Mouse (Mus musculus) liver, embryonic 14.5 days (tissue): ENCODE results near the gene Nubpl. TPM values are rescaled to one million over a fixed set of nuclear protein-coding genes. Genes with fewer than 3 reads are reported as not detected.

Experiments
- ATAC-seq: fragments of 200-750 bp; cut with Nextera tagmentation; 2 replicates; pipeline ENCODE4 v1.8.0; 2017; ENCODE audit warnings: moderate number of reproducible peaks, mild to moderate bottlenecking, moderate library complexity; ENCODE audit not compliant: insufficient read depth
- DNase-seq, 3 experiments: peaks; one replicate each; pipeline ENCODE4 v3.0.0-alpha.2; 2012 to 2013; ENCODE audit warnings: low read depth in 3 of 3, low spot score in 3 of 3
- H3K27ac ChIP-seq: fragments of 300-500 bp; sonication (generic); 2 replicates; pipeline ENCODE4 v1.5.1; 2014; ENCODE audit warnings: moderate library complexity, mild to moderate bottlenecking, control low read depth, inconsistent platforms
- H3K27me3 ChIP-seq: fragments of 300-500 bp; sonication (generic); 2 replicates; pipeline ENCODE4 v1.6.1; 2014; ENCODE audit warnings: mild to moderate bottlenecking, low read length, moderate library complexity; ENCODE audit not compliant: control insufficient read depth, insufficient read depth
- H3K36me3 ChIP-seq: fragments of 300-500 bp; sonication (generic); replicated peaks from 2 replicates; pipeline ENCODE4 v1.6.1; 2014; ENCODE audit warnings: low read depth; ENCODE audit not compliant: control insufficient read depth, insufficient read depth
- H3K4me1 ChIP-seq, 2 experiments: fragments of 200-500 bp in 1 of 2; fragments of 300-500 bp in 1 of 2; sonication (generic) in 1 of 2; replicated peaks; 2 replicates each; pipeline ENCODE4 v1.6.1; 2012 to 2014; ENCODE audit warnings: antibody characterized with exemption in 1 of 2, inconsistent platforms in 1 of 2, low read length in 1 of 2; ENCODE audit not compliant: control insufficient read depth in 2 of 2, insufficient read depth in 2 of 2
- H3K4me2 ChIP-seq: fragments of 300-500 bp; sonication (generic); 2 replicates; pipeline ENCODE4 v1.6.1; 2014; ENCODE audit warnings: low read depth, mild to moderate bottlenecking, control low read depth, moderate library complexity
- H3K4me3 ChIP-seq, 2 experiments: fragments of 200-500 bp in 1 of 2; fragments of 300-500 bp in 1 of 2; sonication (generic) in 1 of 2; 2 replicates each; pipeline ENCODE4 v1.5.1; 2012 to 2014; ENCODE audit warnings: low read depth in 2 of 2, low read length in 2 of 2, mild to moderate bottlenecking in 2 of 2, control low read depth in 1 of 2, inconsistent platforms in 1 of 2, moderate library complexity in 1 of 2; ENCODE audit not compliant: insufficient read depth in 1 of 2
- H3K9ac ChIP-seq: fragments of 300-500 bp; sonication (generic); replicated peaks from 2 replicates; pipeline ENCODE4 v1.6.1; 2014; ENCODE audit warnings: mild to moderate bottlenecking, control low read depth, moderate library complexity
- H3K9me3 ChIP-seq: fragments of 300-500 bp; sonication (generic); 2 replicates; pipeline ENCODE4 v1.6.1; 2016; ENCODE audit warnings: low read length, mixed read lengths; ENCODE audit not compliant: control insufficient read depth
- CTCF ChIP-seq: IDR thresholded peaks from 2 replicates; pipeline ENCODE4 v1.5.1; 2016; ENCODE audit warnings: antibody characterized with exemption, low read depth, control low read depth
- EP300 ChIP-seq: IDR thresholded peaks from 2 replicates; pipeline ENCODE4 v1.6.1; 2016; ENCODE audit warnings: antibody characterized with exemption, low read depth
- WGBS: fragments of 180-500 bp; shearing (Covaris S2); extraction: QIAGEN DNeasy Blood & Tissue Kit; methylation state at CpG from one replicate; pipeline ENCODE4 v1.1.7; 2014; ENCODE audit not compliant: insufficient replicate concordance; 5-methylcytosine and 5-hydroxymethylcytosine counted together
- polyA plus RNA-seq, 2 experiments: library from polyadenylated mRNA; depleted of rRNA in 1 of 2; stranded (reverse) in 1 of 2; unstranded in 1 of 2; fragments of >200 nt; fragmentation: Nextera tagmentation in 1 of 2; extraction: Ambion mirVana in 1 of 2; gene quantifications; 2 replicates each; pipeline versions ENCODE4 v1.2.1 to v1.2.3; 2012 to 2014

The Nubpl gene
- polyA plus RNA-seq, 2 experiments, result 1.9 to 5.0 TPM

- Histone ChIP-seq H3K4me1 (no peaks in the 10 kb centered on the region), H3K9me3 (no peaks in the 10 kb centered on the region), H3K27me3 (no peaks in the 10 kb centered on the region), H3K4me2 (no peak overlapping the region), H3K36me3 (no peaks in the 10 kb centered on the region), H3K27ac (no peak overlapping the region), H3K9ac (no peak overlapping the region), H3K4me3 (no peak overlapping the region)
- no peak for ATAC-seq
- no peak for TF ChIP-seq EP300
- TF ChIP-seq CTCF, result no peak
- DNase-seq, result no peak
- WGBS, result 69% methylated on average over 7 of the region's 7 CpGs
Measured at GRCm38 (mm10) chr12:52308628-52309027, 211.1 kb downstream of the Nubpl start.

- Histone ChIP-seq H3K36me3 (no peaks in the 10 kb centered on the region), H3K4me1 (no peaks in the 10 kb centered on the region), H3K9ac (no peak overlapping the region), H3K9me3 (no peaks in the 10 kb centered on the region), H3K27me3 (no peaks in the 10 kb centered on the region), H3K27ac (no peak overlapping the region), H3K4me2 (no peak overlapping the region), H3K4me3 (no peak overlapping the region)
- DNase-seq, result no peak
- TF ChIP-seq CTCF (no peak), EP300 (no peak)
- ATAC-seq, result no peak
- WGBS, result 48% methylated on average over 3 of the region's 3 CpGs
Measured at GRCm38 (mm10) chr12:52314818-52315217, 217.3 kb downstream of the Nubpl start.

GRCm38 (mm10) chr12:52317635-52318034, 220.1 kb downstream of the Nubpl start:
- H3K4me1 ChIP-seq, result no peaks in the 10 kb centered on the region
- 57% methylated on average over 6 of the region's 6 CpGs for WGBS
- ATAC-seq, result no peak
- no peak overlapping the region for H3K4me2 ChIP-seq
- H3K27me3 ChIP-seq, result no peaks in the 10 kb centered on the region
- no peaks in the 10 kb centered on the region for H3K36me3 ChIP-seq
- H3K9me3 ChIP-seq, result no peaks in the 10 kb centered on the region
- no peak for DNase-seq
- no peak overlapping the region for H3K9ac ChIP-seq
- no peak overlapping the region for H3K27ac ChIP-seq
- no peak overlapping the region for H3K4me3 ChIP-seq
- TF ChIP-seq CTCF (no peak), EP300 (no peak)

GRCm38 (mm10) chr12:52318426-52318825, 220.9 kb downstream of the Nubpl start:
- ATAC-seq, result no peak

GRCm38 (mm10) chr12:52319156-52319555, 221.6 kb downstream of the Nubpl start:
- Histone ChIP-seq H3K4me1 (no peaks in the 10 kb centered on the region), H3K36me3 (no peaks in the 10 kb centered on the region), H3K4me2 (no peak overlapping the region), H3K27ac (no peak overlapping the region), H3K27me3 (no peaks in the 10 kb centered on the region), H3K4me3 (no peak overlapping the region), H3K9me3 (no peaks in the 10 kb centered on the region), H3K9ac (no peak overlapping the region)
- 66% methylated on average over 6 of the region's 6 CpGs for WGBS
- ATAC-seq (no peak), DNase-seq (no peak)
- TF ChIP-seq CTCF, result no peak

More at GRCm38 (mm10) chr12:52318426-52318825, 220.9 kb downstream of the Nubpl start:
- H3K36me3 ChIP-seq, result no peaks in the 10 kb centered on the region
- TF ChIP-seq EP300, result no peak
- no peak for TF ChIP-seq CTCF
- DNase-seq, result no peak
- H3K27me3 ChIP-seq, result no peaks in the 10 kb centered on the region
- H3K27ac ChIP-seq, result no peak overlapping the region
- H3K4me2 ChIP-seq, result no peak overlapping the region
- 69% methylated on average over 9 of the region's 9 CpGs for WGBS
- no peaks in the 10 kb centered on the region for H3K9me3 ChIP-seq
- no peak overlapping the region for H3K4me3 ChIP-seq
- H3K4me1 ChIP-seq, result no peaks in the 10 kb centered on the region
- no peak overlapping the region for H3K9ac ChIP-seq

GRCm38 (mm10) chr12:52328488-52328887, 231.0 kb downstream of the Nubpl start:
- H3K9ac ChIP-seq, result no peak overlapping the region
- no peak for ATAC-seq
- no peak overlapping the region for H3K4me3 ChIP-seq
- TF ChIP-seq EP300 (no peak), CTCF (no peak)
- H3K27ac ChIP-seq, result no peak overlapping the region
- no peaks in the 10 kb centered on the region for H3K9me3 ChIP-seq
- H3K27me3 ChIP-seq, result no peaks in the 10 kb centered on the region
- WGBS, result 77% methylated on average over 4 of the region's 4 CpGs
- no peaks in the 10 kb centered on the region for H3K36me3 ChIP-seq
- H3K4me2 ChIP-seq, result no peak overlapping the region
- no peak for DNase-seq
- no peaks in the 10 kb centered on the region for H3K4me1 ChIP-seq
